Mouse (Mus musculus) testis, adult 2 months (tissue): ENCODE results near the gene Lrp5. TPM values are rescaled to one million over a fixed set of nuclear protein-coding genes. Genes with fewer than 3 reads are reported as not detected.

Source experiments
- H3K27ac ChIP-seq: fragments of 200-500 bp; 2 replicates; pipeline ENCODE4 v1.5.1; 2012; ENCODE audit warnings: low read depth, low read length; ENCODE audit not compliant: control insufficient read depth, insufficient read depth
- H3K27me3 ChIP-seq: fragments of 200-500 bp; 2 replicates; pipeline ENCODE4 v1.6.1; 2012; ENCODE audit warnings: mild to moderate bottlenecking, low read length, moderate library complexity; ENCODE audit not compliant: control insufficient read depth, insufficient read depth
- H3K36me3 ChIP-seq: fragments of 200-500 bp; 2 replicates; pipeline ENCODE4 v1.6.1; 2012; ENCODE audit warnings: mild to moderate bottlenecking, low read length; ENCODE audit not compliant: control insufficient read depth, insufficient read depth
- H3K4me1 ChIP-seq: fragments of 200-500 bp; 2 replicates; pipeline ENCODE4 v1.6.1; 2012; ENCODE audit warnings: low read length; ENCODE audit not compliant: control insufficient read depth, insufficient read depth
- H3K4me3 ChIP-seq: fragments of 200-500 bp; 2 replicates; pipeline ENCODE4 v1.5.1; 2012; ENCODE audit warnings: low read depth, mild to moderate bottlenecking, low read length, moderate library complexity, mixed read lengths; ENCODE audit not compliant: control insufficient read depth
- CTCF ChIP-seq: fragments of 200-500 bp; IDR thresholded peaks from 2 replicates; pipeline ENCODE4 v1.5.1; 2012; ENCODE audit warnings: low read depth, mild to moderate bottlenecking, inconsistent platforms, low read length, moderate library complexity; ENCODE audit not compliant: control insufficient read depth, insufficient read depth, insufficient replicate concordance
- POLR2A ChIP-seq: fragments of 200-500 bp; IDR thresholded peaks from 2 replicates; pipeline ENCODE4 v1.6.1; 2012; ENCODE audit warnings: low read depth, mild to moderate bottlenecking, inconsistent platforms, low read length, moderate library complexity; ENCODE audit not compliant: control insufficient read depth
- polyA plus RNA-seq: library from polyadenylated mRNA; depleted of rRNA; stranded (reverse); fragments of >200 nt; gene quantifications from 2 replicates; pipeline ENCODE4 v1.2.3, GENCODE M21; 2012

Gene Lrp5
- polyA plus RNA-seq, 1 experiment, result 24.9 TPM

GRCm38 (mm10) chr19:3628223-3628622 is 58.1 kb downstream of the Lrp5 start:
- no peak overlapping the region for H3K4me3 ChIP-seq
- TF ChIP-seq CTCF, result no peak
- no peak for TF ChIP-seq POLR2A
- H3K27me3 ChIP-seq, result no peaks in the 10 kb centered on the region
- H3K4me1 ChIP-seq, result no peaks in the 10 kb centered on the region; the same call in 1 of the 2 replicates
- H3K36me3 ChIP-seq, result no peaks in the 10 kb centered on the region
- no peak overlapping the region for H3K27ac ChIP-seq

- no peak for TF ChIP-seq CTCF
- TF ChIP-seq POLR2A, result no peak
- H3K4me1 ChIP-seq, result no peaks in the 10 kb centered on the region; the same call in 1 of the 2 replicates
- H3K27ac ChIP-seq, result no peak overlapping the region
- H3K4me3 ChIP-seq, result no peak overlapping the region
- H3K36me3 ChIP-seq, result no peaks in the 10 kb centered on the region
- H3K27me3 ChIP-seq, result no peaks in the 10 kb centered on the region
These were observed 61.3 kb downstream of the Lrp5 start for GRCm38 (mm10) chr19:3625111-3625510.

- H3K36me3 ChIP-seq, result no peaks in the 10 kb centered on the region
- no peaks in the 10 kb centered on the region; the same call in 1 of the 2 replicates for H3K4me1 ChIP-seq
- H3K27me3 ChIP-seq, result no peaks in the 10 kb centered on the region
- TF ChIP-seq POLR2A (no peak), CTCF (peak; percentile 51; the same call in 1 of the 2 replicates)
- no peak overlapping the region for H3K4me3 ChIP-seq
- H3K27ac ChIP-seq, result no peak overlapping the region
These were observed 62.5 kb downstream of the Lrp5 start for GRCm38 (mm10) chr19:3623824-3624223.

- Histone ChIP-seq H3K4me3 (no peak overlapping the region), H3K4me1 (no peaks in the 10 kb centered on the region; the same call in 1 of the 2 replicates), H3K27ac (no peak overlapping the region), H3K27me3 (no peaks in the 10 kb centered on the region), H3K36me3 (no peaks in the 10 kb centered on the region)
- peak; percentile 5; the same call in 1 of the 2 replicates for TF ChIP-seq CTCF
- no peak for TF ChIP-seq POLR2A
These were observed 63.1 kb downstream of the Lrp5 start for GRCm38 (mm10) chr19:3623294-3623693.

- no peaks in the 10 kb centered on the region for H3K4me1 ChIP-seq
- H3K4me3 ChIP-seq, result no peak overlapping the region
- TF ChIP-seq CTCF (no peak), POLR2A (no peak)
- H3K36me3 ChIP-seq, result no peaks in the 10 kb centered on the region
- no peak overlapping the region for H3K27ac ChIP-seq
- no peaks in the 10 kb centered on the region for H3K27me3 ChIP-seq
These were observed 65.5 kb downstream of the Lrp5 start for GRCm38 (mm10) chr19:3620871-3621270.

GRCm38 (mm10) chr19:3619359-3619758 is 67.0 kb downstream of the Lrp5 start:
- H3K27me3 ChIP-seq, result no peaks in the 10 kb centered on the region
- TF ChIP-seq CTCF, result peak; percentile 56; the same call in 1 of the 2 replicates
- TF ChIP-seq POLR2A, result no peak
- H3K4me1 ChIP-seq, result no peaks in the 10 kb centered on the region
- H3K27ac ChIP-seq, result no peak overlapping the region
- no peak overlapping the region for H3K4me3 ChIP-seq
- H3K36me3 ChIP-seq, result no peaks in the 10 kb centered on the region

GRCm38 (mm10) chr19:3613991-3614390 is 72.4 kb downstream of the Lrp5 start:
- Histone ChIP-seq H3K36me3 (no peaks in the 10 kb centered on the region), H3K27me3 (no peaks in the 10 kb centered on the region), H3K27ac (no peak overlapping the region), H3K4me3 (peak overlapping the region; percentile 21; the same call in 1 of the 2 replicates), H3K4me1 (no peaks in the 10 kb centered on the region)
- TF ChIP-seq POLR2A (no peak), CTCF (no peak)

- Histone ChIP-seq H3K4me1 (no peaks in the 10 kb centered on the region), H3K27me3 (no peaks in the 10 kb centered on the region), H3K4me3 (no peak overlapping the region), H3K36me3 (no peaks in the 10 kb centered on the region), H3K27ac (no peak overlapping the region)
- TF ChIP-seq CTCF, result no peak
- no peak for TF ChIP-seq POLR2A
These were observed 73.7 kb downstream of the Lrp5 start for GRCm38 (mm10) chr19:3612534-3613273.
